Mouse (Mus musculus) embryonic fibroblast, embryonic 13.5 days (primary cell): Measurements from ENCODE around the gene Nhlrc4.

Source experiments
- CTCF ChIP-seq: IDR thresholded peaks from 2 replicates; pipeline ENCODE4 v1.5.1; 2011; ENCODE audit warnings: mild to moderate bottlenecking, control low read depth, low read length, moderate library complexity, borderline replicate concordance; ENCODE audit not compliant: insufficient read depth
- POLR2A ChIP-seq: IDR thresholded peaks from 2 replicates; pipeline ENCODE4 v1.6.1; 2011; ENCODE audit warnings: low read depth, mild to moderate bottlenecking, control low read depth, low read length, moderate library complexity

DNA sequence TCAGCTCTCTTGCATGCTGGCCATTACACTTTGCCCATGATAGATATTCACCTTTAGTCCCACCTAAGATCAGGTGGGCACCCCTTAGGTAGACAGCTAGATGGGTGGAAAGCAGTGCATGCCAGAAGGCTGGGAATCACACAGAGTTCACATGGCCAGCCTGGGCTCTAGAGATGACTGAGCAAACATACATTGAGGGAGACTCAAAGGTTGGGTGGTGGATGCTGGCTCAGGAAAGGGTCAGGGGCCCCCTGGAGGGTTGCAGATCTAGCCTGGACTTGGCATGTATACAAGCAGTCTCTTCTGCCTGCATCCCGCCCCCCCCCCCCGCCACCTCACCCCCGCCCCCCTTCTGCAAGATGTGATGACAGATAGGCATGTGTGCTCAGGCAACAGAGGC is 5.9 kb upstream of the Nhlrc4 start:
- TF ChIP-seq CTCF (no peak), POLR2A (no peak)
